Mouse (Mus musculus): ENCODE measurements around the gene Spcs2. TPM values are rescaled to one million over a fixed set of nuclear protein-coding genes. Genes with fewer than 3 reads are reported as not detected.

Spcs2 gene
- polyA plus RNA-seq, 1 experiment from 2014 or later, result 245 TPM

GRCm38 (mm10) chr7:99787935-99788334 lies 75.3 kb downstream of the Spcs2 start:
- H3K4me2 ChIP-seq (ENCODE audit: low read depth, low read length), result no peak overlapping the region
- H3K36me3 ChIP-seq (ENCODE audit: control insufficient read depth, insufficient read depth, low read length), result no peaks in the 10 kb centered on the region
- no peak overlapping the region for H3K4me3 ChIP-seq (ENCODE audit: low read depth, low read length)
- WGBS, result 14% methylated on average over 2 of the region's 2 CpGs
- H3K27ac ChIP-seq (ENCODE audit: low read depth, low read length), result no peak overlapping the region
- H3K9ac ChIP-seq (replicated peaks; ENCODE audit: low read depth, low read length), result no peak overlapping the region
- no peak for ATAC-seq (ENCODE audit: low read depth)
- H3K27me3 ChIP-seq (ENCODE audit: control insufficient read depth, insufficient read depth, low read length), result no peaks in the 10 kb centered on the region
- no peaks in the 10 kb centered on the region for H3K9me3 ChIP-seq (ENCODE audit: control insufficient read depth, low read length)
- no peaks in the 10 kb centered on the region for H3K4me1 ChIP-seq (ENCODE audit: control insufficient read depth, insufficient read depth, low read length)

Other genes starting within 250 kb of the Spcs2 start
- 1.8 and 3.5 TPM in 2 replicates for gene Tpbgl, start 236.4 kb downstream of the Spcs2 start, polyA plus RNA-seq (2014; fragmentation: Nextera tagmentation; extraction: Ambion mirVana)
- 3.4 and 5.5 TPM in 2 replicates for gene Slco2b1, start 152.1 kb downstream of the Spcs2 start, polyA plus RNA-seq (2014; fragmentation: Nextera tagmentation; extraction: Ambion mirVana)
- not detected in 2 replicates for gene Olfr520, start 133.2 kb downstream of the Spcs2 start, polyA plus RNA-seq (2014; fragmentation: Nextera tagmentation; extraction: Ambion mirVana)
- not detected in 2 replicates for gene Olfr521, start 100.0 kb downstream of the Spcs2 start, polyA plus RNA-seq (2014; fragmentation: Nextera tagmentation; extraction: Ambion mirVana)
- gene Neu3, start 35.0 kb downstream of the Spcs2 start, polyA plus RNA-seq (2014; fragmentation: Nextera tagmentation; extraction: Ambion mirVana), result 2.1 and 2.4 TPM in 2 replicates
- 0.67 and 0.84 TPM in 2 replicates for gene Xrra1, start 4.3 kb downstream of the Spcs2 start, polyA plus RNA-seq (2014; fragmentation: Nextera tagmentation; extraction: Ambion mirVana)
- gene Rnf169, start 117.0 kb upstream of the Spcs2 start, polyA plus RNA-seq (2014; fragmentation: Nextera tagmentation; extraction: Ambion mirVana), result 6.2 and 7.2 TPM in 2 replicates
- 0.54 and 0.72 TPM in 2 replicates for gene Chrdl2, start 142.7 kb upstream of the Spcs2 start, polyA plus RNA-seq (2014; fragmentation: Nextera tagmentation; extraction: Ambion mirVana)